Mouse (Mus musculus) lung, adult 2 months (tissue): ENCODE measurements at regions not wholly inside any gene's neighbourhood (a gene's known extent, or its start where the extent isn't known, plus 50 kb on each side); places are given as distances from the start of the nearest gene placed in this dataset.

Experiments used
- CTCF ChIP-seq: fragments of 200-500 bp; IDR thresholded peaks from 2 replicates; pipeline ENCODE4 v1.5.1; 2011; ENCODE audit warnings: mild to moderate bottlenecking, low read length, control low read depth; ENCODE audit not compliant: insufficient read depth
- POLR2A ChIP-seq: fragments of 200-500 bp; IDR thresholded peaks from 2 replicates; pipeline ENCODE4 v1.6.1; 2011; ENCODE audit warnings: low read depth, mild to moderate bottlenecking, control low read depth, low read length, borderline replicate concordance; ENCODE audit errors: extremely low read depth

- TF ChIP-seq CTCF (no peak), POLR2A (no peak)
Measured at GRCm38 (mm10) chr14:28720545-28720944, 216.0 kb downstream of the Wnt5a start.
